Comparison of ENCODE assay signal across 9 mouse cellular contexts in the genomic region with DNA sequence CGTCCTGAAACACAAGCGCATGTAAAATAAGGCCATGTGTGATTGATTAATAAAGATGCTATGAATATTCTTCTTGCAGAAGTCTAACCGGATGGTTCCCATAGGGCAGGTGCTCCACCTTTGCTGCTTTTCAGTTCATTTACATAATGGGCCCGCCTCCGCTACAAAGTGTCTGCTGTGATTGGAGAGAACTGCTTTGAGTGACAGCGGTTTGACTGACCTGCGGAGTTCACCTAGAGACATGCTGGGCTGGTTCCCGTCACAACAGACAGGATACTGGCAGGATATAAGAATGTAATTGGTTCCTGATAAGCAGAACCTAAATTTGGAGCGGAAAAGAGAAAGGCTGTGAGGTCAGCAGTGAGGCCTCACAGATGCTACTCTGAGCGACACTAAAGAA. TPM values are rescaled to one million over a fixed set of nuclear protein-coding genes. Genes with fewer than 3 reads are reported as not detected.
DNase-seq lines count a peak whose midpoint lies in the region; ATAC-seq lines count a peak whose summit lies in the region.
"Had no signal": no experiment of that assay in that cellular context is flagged by ENCODE, and none has a peak within 500 bp of the region (broad histone marks: within the 10 kb centered on the region; RNA-seq: fewer than 3 reads in every experiment).

No protein-coding gene starts in this region.

- no peak overlapping the region for H3K9ac ChIP-seq in intestine, embryonic 14.5 days (ENCODE audit: low read length)
- H3K9ac ChIP-seq in intestine, embryonic 16.5 days (ENCODE audit: low read depth, low read length), result no peak overlapping the region

- WGBS in intestine, embryonic 14.5 days, result 45% methylated on average over 10 of the region's 10 CpGs
- 48% methylated on average over 10 of the region's 10 CpGs for WGBS in intestine, embryonic 16.5 days

- 0 out of 2 replicates have a peak overlapping the region, but pooled peaks have one; percentile 12 for H3K4me2 ChIP-seq in intestine, embryonic 14.5 days (ENCODE audit: low read length)
- H3K4me2 ChIP-seq in intestine, embryonic 16.5 days (ENCODE audit: low read depth, low read length), result no peak overlapping the region

- no peaks in the 10 kb centered on the region for H3K36me3 ChIP-seq in intestine, embryonic 14.5 days (ENCODE audit: control insufficient read depth, insufficient read depth, low read length)
- no peaks in the 10 kb centered on the region for H3K36me3 ChIP-seq in intestine, embryonic 16.5 days (ENCODE audit: control insufficient read depth, insufficient read depth, low read length)

- H3K27ac ChIP-seq in intestine, embryonic 14.5 days (ENCODE audit: low read depth), result no peak overlapping the region
- H3K27ac ChIP-seq in intestine, embryonic 16.5 days (ENCODE audit: low read length), result no peak overlapping the region

- DNase-seq in intestine, embryonic 14.5 days (ENCODE audit: low spot score), result peak; percentile 56
- DNase-seq in embryo, embryonic 11 days, result peak; percentile 24
- DNase-seq in heart, postnatal 4 days, result peak; percentile 66
- DNase-seq in naive thymus-derived CD4-positive, alpha-beta T cell, adult 2 months (ENCODE audit: low read depth), result peak; percentile 7
- no peak for DNase-seq in left cerebral cortex, adult 18-20 months (ENCODE audit: low spot score in 2 of 2)
- no peak for DNase-seq in ovary, postnatal 10 days (ENCODE audit: low spot score)
- no peak for DNase-seq in adrenal gland, adult (ENCODE audit: inconsistent age in 2 of 2, low spot score in 1 of 2)
- DNase-seq: gastrocnemius, postnatal 14 days had no signal

- no peaks in the 10 kb centered on the region for H3K9me3 ChIP-seq in intestine, embryonic 14.5 days (ENCODE audit: control insufficient read depth, low read length)
- H3K9me3 ChIP-seq in intestine, embryonic 16.5 days (ENCODE audit: control insufficient read depth, low read length), result 0 out of 2 replicates have a peak, but pooled peaks cover 3% of the 10 kb centered on the region

- H3K27me3 ChIP-seq in intestine, embryonic 14.5 days (replicated peaks; ENCODE audit: control insufficient read depth, insufficient read depth, low read length), result no peaks in the 10 kb centered on the region
- no peaks in the 10 kb centered on the region for H3K27me3 ChIP-seq in intestine, embryonic 16.5 days (replicated peaks; ENCODE audit: control insufficient read depth, insufficient read depth, low read length)

- H3K4me3 ChIP-seq in intestine, embryonic 14.5 days (ENCODE audit: low read depth, low read length), result no peak overlapping the region
- no peak overlapping the region for H3K4me3 ChIP-seq in intestine, embryonic 16.5 days (ENCODE audit: low read length)

- H3K4me1 ChIP-seq in intestine, embryonic 14.5 days (replicated peaks; ENCODE audit: control insufficient read depth, insufficient read depth, low read length), result no peaks in the 10 kb centered on the region
- no peaks in the 10 kb centered on the region for H3K4me1 ChIP-seq in intestine, embryonic 16.5 days (ENCODE audit: control insufficient read depth, insufficient read depth, low read length)

- no peak for ATAC-seq in intestine, embryonic 14.5 days (replicated peaks; ENCODE audit: low FRiP score, low TSS enrichment, low read depth)
- no peak for ATAC-seq in intestine, embryonic 16.5 days

RNA-seq across cellular contexts. Expression of a gene that starts 13.4 kb away (rescaled TPM):
- 33.6 and 35.9 TPM in 2 replicates for polyA plus RNA-seq in intestine, embryonic 14.5 days (2014; fragmentation: Nextera tagmentation; extraction: Ambion mirVana)
- 24.4 and 31.1 TPM in 2 replicates for polyA plus RNA-seq in intestine, embryonic 16.5 days (2015; fragmentation: Nextera tagmentation; extraction: Ambion mirVana)
- total RNA-seq in heart, postnatal 4 days (2021), result 100 to 1,000 TPM; 161 to 187 TPM
- total RNA-seq in left cerebral cortex, adult 18-20 months (2021), result 10 to 100 TPM; 49.5 to 52.7 TPM

Comparison
In these comparisons a context has a peak if more than half of its experiments do, and no peak if none do; other contexts are left out.
1. DNase-seq: peak in intestine, embryonic 14.5 days (single experiment), embryo, embryonic 11 days (single experiment), heart, postnatal 4 days (single experiment) and naive thymus-derived CD4-positive, alpha-beta T cell, adult 2 months (single experiment); none in left cerebral cortex, adult 18-20 months (0 of 2), ovary, postnatal 10 days (single experiment) and adrenal gland, adult (0 of 2).